Mouse (Mus musculus): ENCODE results near the gene Errfi1. TPM values are rescaled to one million over a fixed set of nuclear protein-coding genes. Genes with fewer than 3 reads are reported as not detected.

The Errfi1 gene
- polyA plus RNA-seq (2014; fragmentation: Nextera tagmentation; extraction: Ambion mirVana): 36.4 and 37.3 TPM in 2 replicates

GRCm38 (mm10) chr4:150853680-150854461 is at the start of gene Errfi1:
Errfi1 (plus strand) TSS chr4:150853919.
- WGBS: 46% methylated on average over 13 of the region's 13 CpGs
- H3K27me3 ChIP-seq (ENCODE audit: control insufficient read depth, insufficient read depth, low read length): no peaks in the 10 kb centered on the region
- peak within 1 kb of the TSS; percentile 87; the same call in 1 of the 2 replicates for H3K9ac ChIP-seq (replicated peaks; ENCODE audit: low read depth, low read length)
- no peaks in the 10 kb centered on the region for H3K36me3 ChIP-seq (ENCODE audit: control insufficient read depth, insufficient read depth, low read length)
- ATAC-seq (ENCODE audit: insufficient number of reproducible peaks, insufficient read depth, low FRiP score, low read depth): peak; percentile 71; the same call in 1 of the 2 replicates
- H3K4me2 ChIP-seq (replicated peaks; ENCODE audit: low read depth, low read length): peak within 1 kb of the TSS; percentile 52
- H3K4me1 ChIP-seq (ENCODE audit: control insufficient read depth, insufficient read depth, low read length): no peaks in the 10 kb centered on the region
- peak within 1 kb of the TSS; percentile 81 for H3K4me3 ChIP-seq (ENCODE audit: low read depth, low read length)
- peak within 1 kb of the TSS; percentile 69 for H3K27ac ChIP-seq (ENCODE audit: low read length)
- H3K9me3 ChIP-seq (ENCODE audit: control insufficient read depth, low read depth, low read length): no peaks in the 10 kb centered on the region

DNA sequence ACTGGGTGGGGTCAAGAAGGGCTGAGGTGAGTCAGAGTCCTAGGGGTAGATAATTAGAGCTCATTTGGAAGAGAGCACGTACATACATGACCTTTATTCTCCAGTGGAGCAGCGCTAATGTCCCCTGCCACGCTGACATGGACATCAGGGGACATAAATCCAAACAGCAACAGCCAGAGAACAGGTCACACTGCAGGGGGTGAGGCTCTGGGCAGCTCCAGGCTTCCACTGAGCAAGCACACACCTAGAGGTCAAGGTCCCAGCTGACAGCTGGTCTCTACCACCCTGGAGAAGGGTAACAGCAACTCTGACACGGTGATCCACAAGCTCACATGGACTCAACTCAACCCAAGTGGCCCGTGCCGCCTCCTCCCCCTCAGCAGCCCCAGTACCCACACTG is 49.5 kb upstream of the Errfi1 start:
- Histone ChIP-seq H3K9me3 (ENCODE audit: control insufficient read depth, low read depth, low read length) (no peaks in the 10 kb centered on the region), H3K27me3 (ENCODE audit: control insufficient read depth, insufficient read depth, low read length) (no peaks in the 10 kb centered on the region), H3K4me1 (ENCODE audit: control insufficient read depth, insufficient read depth, low read length) (peaks cover 27% of the 10 kb centered on the region), H3K4me2 (replicated peaks; ENCODE audit: low read depth, low read length) (no peak overlapping the region), H3K36me3 (ENCODE audit: control insufficient read depth, insufficient read depth, low read length) (no peaks in the 10 kb centered on the region), H3K27ac (ENCODE audit: low read length) (no peak overlapping the region), H3K4me3 (ENCODE audit: low read depth, low read length) (no peak overlapping the region), H3K9ac (replicated peaks; ENCODE audit: low read depth, low read length) (no peak overlapping the region)
- 69% methylated on average over 6 of the region's 6 CpGs for WGBS
- no peak for ATAC-seq (ENCODE audit: insufficient number of reproducible peaks, insufficient read depth, low FRiP score, low read depth)

DNA sequence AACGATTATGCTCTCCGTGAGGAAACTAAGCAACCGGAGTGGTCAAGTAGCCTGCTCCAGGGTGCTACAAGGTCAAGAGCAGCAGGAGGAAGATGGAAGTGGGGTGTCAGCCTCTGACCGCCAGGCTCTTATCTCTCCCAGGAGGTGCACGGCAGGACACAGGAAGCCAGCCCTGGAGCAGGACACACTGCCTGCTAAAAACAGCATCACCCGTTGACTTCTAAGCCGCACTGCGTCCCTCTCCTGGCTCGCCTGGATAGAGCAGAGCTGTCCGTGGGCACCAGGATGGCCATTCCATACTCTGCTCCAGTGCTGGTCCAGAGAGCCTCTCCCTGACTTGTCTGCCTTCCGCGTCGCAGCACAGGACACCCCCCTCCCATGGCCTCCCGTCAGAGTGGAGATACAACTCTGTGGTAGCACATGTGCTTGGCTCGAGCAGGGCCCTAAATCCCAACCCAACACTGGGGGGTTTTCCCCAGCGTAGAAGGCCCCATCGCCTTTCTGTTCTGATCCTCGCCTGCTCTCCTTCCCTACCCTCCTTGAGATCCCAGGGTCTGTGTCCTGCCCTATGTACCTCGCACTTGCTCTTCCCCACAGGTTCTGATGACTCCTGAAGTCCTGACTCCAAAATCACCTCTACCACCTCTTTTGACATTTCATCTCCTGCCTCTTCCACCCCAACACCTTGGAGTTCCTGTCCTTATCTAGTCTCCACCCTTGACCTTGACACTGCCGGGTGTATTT is 45.8 kb upstream of the Errfi1 start:
- WGBS: 62% methylated on average over 20 of the region's 20 CpGs
- ATAC-seq (ENCODE audit: insufficient number of reproducible peaks, insufficient read depth, low FRiP score, low read depth): no peak
- no peak overlapping the region for H3K4me2 ChIP-seq (replicated peaks; ENCODE audit: low read depth, low read length)

GRCm38 (mm10) chr4:150808471-150808847 is 45.3 kb upstream of the Errfi1 start:
- H3K27me3 ChIP-seq (ENCODE audit: control insufficient read depth, insufficient read depth, low read length): no peaks in the 10 kb centered on the region
- no peak overlapping the region for H3K4me2 ChIP-seq (replicated peaks; ENCODE audit: low read depth, low read length)
- H3K9me3 ChIP-seq (ENCODE audit: control insufficient read depth, low read depth, low read length): no peaks in the 10 kb centered on the region
- peaks cover 24% of the 10 kb centered on the region for H3K4me1 ChIP-seq (ENCODE audit: control insufficient read depth, insufficient read depth, low read length)
- no peak for ATAC-seq (ENCODE audit: insufficient number of reproducible peaks, insufficient read depth, low FRiP score, low read depth)
- H3K9ac ChIP-seq (replicated peaks; ENCODE audit: low read depth, low read length): no peak overlapping the region
- H3K4me3 ChIP-seq (ENCODE audit: low read depth, low read length): no peak overlapping the region
- WGBS: 49% methylated on average over 12 of the region's 12 CpGs
- no peak overlapping the region for H3K27ac ChIP-seq (ENCODE audit: low read length)
- no peaks in the 10 kb centered on the region for H3K36me3 ChIP-seq (ENCODE audit: control insufficient read depth, insufficient read depth, low read length)

More for the DNA sequence above, 45.8 kb upstream of the Errfi1 start:
- Histone ChIP-seq H3K4me1 (ENCODE audit: control insufficient read depth, insufficient read depth, low read length) (peaks cover 24% of the 10 kb centered on the region), H3K27ac (ENCODE audit: low read length) (no peak overlapping the region), H3K9me3 (ENCODE audit: control insufficient read depth, low read depth, low read length) (no peaks in the 10 kb centered on the region), H3K27me3 (ENCODE audit: control insufficient read depth, insufficient read depth, low read length) (no peaks in the 10 kb centered on the region), H3K4me3 (ENCODE audit: low read depth, low read length) (no peak overlapping the region), H3K36me3 (ENCODE audit: control insufficient read depth, insufficient read depth, low read length) (no peaks in the 10 kb centered on the region), H3K9ac (replicated peaks; ENCODE audit: low read depth, low read length) (no peak overlapping the region)

DNA sequence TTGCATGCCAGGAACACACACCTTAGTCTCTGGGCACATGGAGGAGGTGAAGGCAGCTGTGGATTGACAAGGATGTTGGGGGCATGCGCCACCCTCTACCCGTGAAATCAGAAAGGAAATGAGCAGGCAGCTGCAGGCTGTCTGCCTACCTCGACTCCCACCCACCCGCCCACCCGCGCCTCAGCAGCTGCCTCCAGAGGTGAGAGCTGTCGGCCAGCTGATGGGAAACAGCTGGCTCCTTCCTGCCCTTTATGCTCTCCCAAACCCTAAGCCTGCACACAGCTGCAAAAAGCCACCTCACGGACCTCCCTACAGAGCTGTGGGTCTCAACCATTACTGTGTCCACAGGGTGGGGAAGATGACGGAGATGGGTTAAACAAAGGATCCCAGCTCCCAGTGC is 44.4 kb upstream of the Errfi1 start:
- Histone ChIP-seq H3K4me1 (ENCODE audit: control insufficient read depth, insufficient read depth, low read length) (peaks cover 24% of the 10 kb centered on the region), H3K27me3 (ENCODE audit: control insufficient read depth, insufficient read depth, low read length) (no peaks in the 10 kb centered on the region), H3K9ac (replicated peaks; ENCODE audit: low read depth, low read length) (no peak overlapping the region), H3K27ac (ENCODE audit: low read length) (peak overlapping the region; percentile 48; the same call in 1 of the 2 replicates), H3K4me3 (ENCODE audit: low read depth, low read length) (no peak overlapping the region), H3K9me3 (ENCODE audit: control insufficient read depth, low read depth, low read length) (no peaks in the 10 kb centered on the region), H3K4me2 (replicated peaks; ENCODE audit: low read depth, low read length) (0 out of 2 replicates have a peak overlapping the region, but pooled peaks have one; percentile 5), H3K36me3 (ENCODE audit: control insufficient read depth, insufficient read depth, low read length) (no peaks in the 10 kb centered on the region)
- ATAC-seq (ENCODE audit: insufficient number of reproducible peaks, insufficient read depth, low FRiP score, low read depth): peak; percentile 43; the same call in 1 of the 2 replicates
- WGBS: 22% methylated on average over 9 of the region's 9 CpGs

DNA sequence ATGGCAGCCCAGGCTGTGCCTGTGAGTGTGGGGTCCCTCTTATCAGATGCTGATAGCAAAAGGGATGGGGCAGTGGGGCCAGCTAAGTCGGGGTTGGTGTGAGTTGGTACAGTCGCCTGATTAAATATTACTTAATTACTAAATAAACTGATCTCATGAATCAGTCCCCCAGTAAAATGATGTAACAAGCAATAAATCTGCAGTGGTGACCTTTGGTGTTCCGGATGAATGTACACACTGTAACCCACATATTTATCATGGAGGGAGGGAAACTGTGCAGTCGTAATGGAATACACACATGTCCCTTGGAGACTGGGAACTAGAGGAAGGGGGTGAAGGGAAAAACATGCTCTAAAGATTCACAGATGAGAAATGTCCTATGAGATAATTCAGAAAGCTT is 38.6 kb upstream of the Errfi1 start:
- Histone ChIP-seq H3K4me1 (ENCODE audit: control insufficient read depth, insufficient read depth, low read length) (0 out of 2 replicates have a peak, but pooled peaks cover 16% of the 10 kb centered on the region), H3K27me3 (ENCODE audit: control insufficient read depth, insufficient read depth, low read length) (no peaks in the 10 kb centered on the region), H3K27ac (ENCODE audit: low read length) (no peak overlapping the region), H3K4me2 (replicated peaks; ENCODE audit: low read depth, low read length) (no peak overlapping the region), H3K4me3 (ENCODE audit: low read depth, low read length) (no peak overlapping the region), H3K9me3 (ENCODE audit: control insufficient read depth, low read depth, low read length) (no peaks in the 10 kb centered on the region), H3K9ac (replicated peaks; ENCODE audit: low read depth, low read length) (no peak overlapping the region), H3K36me3 (ENCODE audit: control insufficient read depth, insufficient read depth, low read length) (no peaks in the 10 kb centered on the region)
- 52% methylated on average over 4 of the region's 4 CpGs for WGBS
- ATAC-seq (ENCODE audit: insufficient number of reproducible peaks, insufficient read depth, low FRiP score, low read depth): no peak

DNA sequence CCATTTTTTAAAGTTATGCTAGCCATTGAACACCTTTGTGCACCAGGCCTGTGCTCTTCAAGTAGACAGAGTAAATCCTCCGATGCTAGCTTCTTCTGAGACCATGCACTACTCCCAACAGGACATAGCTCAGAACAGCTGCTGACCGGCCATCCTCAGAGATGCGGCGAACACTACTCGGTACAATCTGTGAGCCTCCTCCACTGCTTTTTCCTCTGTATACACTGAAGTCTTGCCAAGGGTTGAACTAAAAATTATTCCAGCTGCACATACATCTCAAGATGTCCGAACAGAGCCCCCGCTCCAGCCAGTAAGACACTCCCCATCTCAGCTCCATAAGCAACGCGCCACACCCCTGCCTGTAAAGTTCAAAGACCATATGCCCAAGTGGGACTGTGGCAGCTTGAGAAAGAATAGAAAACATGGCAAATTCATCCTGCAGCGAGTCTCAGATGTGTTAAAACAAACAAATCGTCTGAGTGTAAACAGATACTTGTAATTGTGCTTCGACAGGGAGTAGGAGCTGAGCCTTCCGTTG is 37.2 kb upstream of the Errfi1 start:
- H3K27me3 ChIP-seq (ENCODE audit: control insufficient read depth, insufficient read depth, low read length): no peaks in the 10 kb centered on the region
- no peak overlapping the region for H3K4me2 ChIP-seq (replicated peaks; ENCODE audit: low read depth, low read length)
- H3K27ac ChIP-seq (ENCODE audit: low read length): peak overlapping the region; percentile 3; the same call in 1 of the 2 replicates
- H3K4me1 ChIP-seq (ENCODE audit: control insufficient read depth, insufficient read depth, low read length): 0 out of 2 replicates have a peak, but pooled peaks cover 16% of the 10 kb centered on the region
- no peak overlapping the region for H3K4me3 ChIP-seq (ENCODE audit: low read depth, low read length)
- H3K9ac ChIP-seq (replicated peaks; ENCODE audit: low read depth, low read length): no peak overlapping the region
- ATAC-seq (ENCODE audit: insufficient number of reproducible peaks, insufficient read depth, low FRiP score, low read depth): peak; percentile 35; the same call in 1 of the 2 replicates
- no peaks in the 10 kb centered on the region for H3K36me3 ChIP-seq (ENCODE audit: control insufficient read depth, insufficient read depth, low read length)
- H3K9me3 ChIP-seq (ENCODE audit: control insufficient read depth, low read depth, low read length): no peaks in the 10 kb centered on the region
- WGBS: 32% methylated on average over 13 of the region's 13 CpGs

GRCm38 (mm10) chr4:150819126-150819910 is 34.4 kb upstream of the Errfi1 start:
- WGBS: 62% methylated on average over 12 of the region's 12 CpGs
- Histone ChIP-seq H3K27ac (ENCODE audit: low read length) (no peak overlapping the region), H3K36me3 (ENCODE audit: control insufficient read depth, insufficient read depth, low read length) (no peaks in the 10 kb centered on the region), H3K9me3 (ENCODE audit: control insufficient read depth, low read depth, low read length) (no peaks in the 10 kb centered on the region), H3K4me2 (replicated peaks; ENCODE audit: low read depth, low read length) (no peak overlapping the region), H3K9ac (replicated peaks; ENCODE audit: low read depth, low read length) (no peak overlapping the region), H3K27me3 (ENCODE audit: control insufficient read depth, insufficient read depth, low read length) (no peaks in the 10 kb centered on the region), H3K4me3 (ENCODE audit: low read depth, low read length) (no peak overlapping the region), H3K4me1 (ENCODE audit: control insufficient read depth, insufficient read depth, low read length) (peaks cover 23% of the 10 kb centered on the region; the same call in 1 of the 2 replicates)
- no peak for ATAC-seq (ENCODE audit: insufficient number of reproducible peaks, insufficient read depth, low FRiP score, low read depth)

Data from stomach, embryonic 14.5 days (tissue).